31 mouse cellular contexts compared by ENCODE assay signal in the genomic region with DNA sequence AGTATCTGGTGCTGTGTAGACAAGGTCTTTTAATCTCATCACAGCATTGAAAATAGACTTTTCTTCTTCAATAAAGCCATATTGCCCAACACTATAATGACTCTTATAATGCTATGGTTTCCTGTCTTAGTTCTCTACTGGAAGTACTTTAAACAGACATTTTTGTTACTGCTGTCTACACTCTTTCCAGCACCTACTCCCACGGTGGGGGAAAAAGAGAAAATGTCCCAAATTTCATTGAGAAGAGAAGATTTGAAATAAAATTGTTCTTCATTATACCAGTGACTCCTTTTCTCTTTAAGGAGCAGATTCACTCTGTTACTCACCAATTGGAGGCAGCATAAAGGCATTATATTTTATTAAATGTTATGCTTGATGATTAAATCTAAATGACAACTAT.
"Had no signal": no experiment of that assay in that cellular context is flagged by ENCODE, and none has a peak within 500 bp of the region (broad histone marks: within the 10 kb centered on the region; RNA-seq: fewer than 3 reads in every experiment).

No protein-coding gene starts in this region.

- H3K36me3 ChIP-seq: limb, embryonic 10.5 days; limb, embryonic 12.5 days; limb, embryonic 13.5 days; limb, embryonic 15.5 days; liver, embryonic 13.5 days; liver, embryonic 15.5 days; lung, embryonic 15.5 days; midbrain, embryonic 10.5 days; midbrain, embryonic 12.5 days; midbrain, embryonic 13.5 days; midbrain, embryonic 15.5 days had no signal

- DNase-seq: left cerebral cortex, postnatal 4 days; liver; liver, embryonic 13.5 days; liver, postnatal 0 days; lung, adult 18-20 months; lung, adult 2 months; lung, embryonic 14.5 days; lung, postnatal 10 days; lung, postnatal 14 days; lung, postnatal 36 days; lung, postnatal 4 days; midbrain, embryonic 14.5 days had no signal

- H3K9me3 ChIP-seq: limb, embryonic 10.5 days; limb, embryonic 12.5 days; limb, embryonic 13.5 days; limb, embryonic 15.5 days; liver, embryonic 13.5 days; liver, embryonic 15.5 days; lung, embryonic 15.5 days; megakaryocyte, embryonic 14.5 days; midbrain, embryonic 10.5 days; midbrain, embryonic 12.5 days; midbrain, embryonic 13.5 days; midbrain, embryonic 15.5 days had no signal

- H3K4me1 ChIP-seq: limb, embryonic 10.5 days; limb, embryonic 12.5 days; limb, embryonic 15.5 days; liver, embryonic 13.5 days; liver, embryonic 15.5 days; lung, embryonic 15.5 days; megakaryocyte, embryonic 14.5 days; midbrain, embryonic 10.5 days; midbrain, embryonic 12.5 days; midbrain, embryonic 13.5 days; midbrain, embryonic 15.5 days had no signal

- H3K4me3 ChIP-seq: left cerebral cortex, adult 2 months; limb, embryonic 10.5 days; limb, embryonic 12.5 days; limb, embryonic 13.5 days; limb, embryonic 15.5 days; liver, embryonic 13.5 days; liver, embryonic 15.5 days; lung, embryonic 15.5 days; megakaryocyte, embryonic 14.5 days; midbrain, embryonic 10.5 days; midbrain, embryonic 12.5 days; midbrain, embryonic 13.5 days; midbrain, embryonic 15.5 days; myocyte had no signal

- ATAC-seq: liver, postnatal 0 days; lung, postnatal 0 days; midbrain, embryonic 13.5 days; midbrain, embryonic 15.5 days; midbrain, embryonic 16.5 days had no signal

- H3K4me2 ChIP-seq: limb, embryonic 12.5 days; limb, embryonic 13.5 days; limb, embryonic 15.5 days; liver, embryonic 11.5 days; liver, embryonic 13.5 days; liver, embryonic 15.5 days; lung, embryonic 14.5 days; lung, embryonic 15.5 days; midbrain, embryonic 11.5 days; midbrain, embryonic 12.5 days; midbrain, embryonic 13.5 days; midbrain, embryonic 15.5 days had no signal

- H3K27ac ChIP-seq: left cerebral cortex, adult 2 months; limb, embryonic 10.5 days; limb, embryonic 12.5 days; limb, embryonic 13.5 days; limb, embryonic 15.5 days; liver, embryonic 13.5 days; liver, embryonic 14.5 days; liver, embryonic 15.5 days; lung, embryonic 15.5 days; macrophage; midbrain, embryonic 10.5 days; midbrain, embryonic 12.5 days; midbrain, embryonic 13.5 days; midbrain, embryonic 15.5 days had no signal

- H3K9ac ChIP-seq: limb, embryonic 12.5 days; limb, embryonic 13.5 days; limb, embryonic 15.5 days; liver, embryonic 13.5 days; liver, embryonic 14.5 days; liver, embryonic 15.5 days; liver, postnatal 0 days; lung, embryonic 14.5 days; lung, embryonic 15.5 days; midbrain, embryonic 12.5 days; midbrain, embryonic 13.5 days; midbrain, embryonic 15.5 days had no signal

- H3K27me3 ChIP-seq: limb, embryonic 12.5 days; limb, embryonic 13.5 days; limb, embryonic 15.5 days; liver, embryonic 13.5 days; liver, embryonic 15.5 days; lung, embryonic 15.5 days; megakaryocyte, embryonic 14.5 days; midbrain, embryonic 12.5 days; midbrain, embryonic 13.5 days; midbrain, embryonic 15.5 days had no signal
